Mouse (Mus musculus): Measurements from ENCODE around the gene Gm16181.
"Not testable (repeated sequence)": the region's sequence is repeated elsewhere in the genome, so short reads cannot be mapped to it uniquely, and the experiment has no call there.

Gm16181 gene

DNA sequence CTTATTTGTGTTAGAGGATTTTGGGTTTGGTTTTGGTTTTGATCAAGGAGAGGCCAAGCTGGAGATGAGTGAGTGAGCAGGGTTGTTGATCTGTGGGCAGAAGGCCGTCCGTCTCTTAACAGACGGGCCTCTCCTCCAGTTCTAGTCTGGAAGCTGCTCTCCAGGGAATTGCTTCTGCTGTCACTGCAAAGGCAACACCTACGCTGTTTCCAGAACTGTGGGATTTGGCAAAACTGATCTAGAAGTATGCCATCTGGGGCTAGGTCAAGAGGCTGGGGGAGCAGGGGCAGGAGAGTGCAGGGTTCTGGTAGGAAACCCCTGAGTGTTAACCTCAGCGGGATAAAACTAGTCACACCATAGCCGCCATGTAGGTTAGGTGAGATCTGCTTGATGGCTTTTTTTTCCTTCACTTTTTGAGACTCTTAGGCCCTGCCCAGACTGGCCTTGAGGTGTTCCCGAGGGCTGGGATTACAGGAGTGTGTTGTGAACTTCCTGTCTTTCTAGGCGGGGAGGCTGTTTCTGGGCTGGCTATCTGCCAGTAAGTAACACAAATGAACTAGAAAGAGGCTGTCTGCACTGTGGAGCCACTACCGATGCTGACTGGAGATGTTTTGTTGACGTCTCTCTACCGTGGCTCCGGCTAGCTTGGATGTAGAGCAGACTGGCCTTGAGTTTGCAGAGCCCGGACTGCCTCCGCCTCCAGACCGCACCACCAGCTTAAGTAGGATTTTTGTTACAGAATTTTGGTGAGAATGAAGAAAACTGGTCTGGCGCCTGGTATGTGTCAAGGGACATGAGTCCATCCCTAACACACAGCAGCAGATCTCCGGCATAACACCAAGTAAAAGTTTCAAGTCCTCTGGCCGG is 12.7 kb downstream of the Gm16181 start, which contains the start of gene Atp6v1g2:
TSS of gene Atp6v1g2 (plus strand) at position 547 of the 867 bp plus-strand sequence.
- DNase-seq = no peak

DNA sequence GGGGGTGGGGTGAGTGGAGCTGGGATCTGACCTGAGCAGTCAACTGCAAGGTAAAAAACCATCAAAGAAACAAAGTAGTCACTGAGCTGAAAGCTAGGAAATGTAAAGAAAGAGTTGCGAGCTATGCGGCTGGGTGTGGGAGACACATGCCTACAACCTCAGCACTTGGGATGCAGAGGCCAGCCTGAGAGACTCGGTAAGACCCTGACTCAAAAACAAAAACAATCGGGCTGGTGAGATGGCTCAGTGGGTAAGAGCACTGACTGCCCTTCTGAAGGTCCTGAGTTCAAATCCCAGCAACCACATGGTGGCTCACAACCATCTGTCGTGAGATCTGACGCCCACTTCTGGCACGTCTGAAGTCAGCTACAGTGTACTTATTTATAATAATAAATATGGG is 13.5 kb downstream of the Gm16181 start:
- DNase-seq = not testable (repeated sequence)

DNA sequence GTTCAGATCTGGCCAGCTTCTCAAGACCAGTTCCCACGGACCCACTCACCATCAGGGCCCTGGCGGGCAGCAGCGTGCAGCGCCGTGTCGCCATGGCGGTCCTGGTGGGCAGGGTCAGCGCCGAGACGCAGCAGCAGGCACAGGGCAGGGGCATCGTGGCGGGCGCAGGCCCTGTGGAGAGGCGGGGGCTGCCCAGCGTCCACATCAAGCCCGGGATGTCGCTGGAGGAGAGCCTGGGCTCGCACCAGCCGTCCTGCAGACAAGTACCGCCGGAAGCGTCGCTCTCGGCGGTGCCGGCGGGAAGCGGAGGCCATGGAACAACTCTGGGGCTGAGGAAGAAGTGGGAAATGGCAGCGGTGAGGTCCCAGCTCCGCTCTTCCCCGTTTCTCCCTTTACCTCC is 14.3 kb downstream of the Gm16181 start:
- peak; percentile 36 for DNase-seq

DNA sequence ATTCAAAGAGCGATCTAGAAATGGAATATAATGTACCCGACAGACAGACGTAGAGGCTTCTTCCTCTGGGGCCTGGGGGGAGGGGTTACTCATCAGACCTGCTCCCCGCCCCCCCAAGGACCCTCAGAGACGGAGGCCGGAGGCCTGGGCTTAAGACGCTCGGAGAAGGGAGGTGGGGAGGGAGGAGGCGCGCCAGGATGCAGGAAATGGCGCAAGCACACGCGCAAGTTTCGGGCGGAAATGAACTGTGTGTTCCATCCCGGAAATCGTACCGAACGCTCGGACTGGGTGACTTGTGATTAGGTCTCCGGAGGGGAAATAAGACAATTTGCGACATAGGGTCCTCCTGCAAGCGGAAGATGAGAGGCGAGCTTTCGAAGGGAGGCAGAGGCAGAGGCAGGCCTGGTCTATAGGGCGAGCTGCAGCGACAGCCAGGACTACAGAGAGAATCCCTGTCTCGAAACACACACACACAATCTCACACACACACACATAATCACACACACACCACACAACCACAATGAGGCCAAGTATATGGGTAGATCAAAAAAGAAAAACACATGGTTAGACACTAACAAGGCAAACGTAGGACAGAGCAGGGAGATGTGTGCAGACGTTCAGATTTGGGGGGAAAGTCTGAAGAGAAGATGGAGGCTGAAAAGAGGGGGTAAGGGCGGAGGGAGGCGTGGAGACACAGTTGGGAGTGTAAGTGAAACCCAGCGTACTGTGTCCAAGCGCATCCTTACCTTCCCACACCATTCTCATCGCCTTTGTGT is 15.2 kb downstream of the Gm16181 start, which contains the start of gene Nfkbil1:
TSS of gene Nfkbil1 (minus strand) at position 179 of the 776 bp plus-strand sequence.
- DNase-seq = peak; percentile 92

DNA sequence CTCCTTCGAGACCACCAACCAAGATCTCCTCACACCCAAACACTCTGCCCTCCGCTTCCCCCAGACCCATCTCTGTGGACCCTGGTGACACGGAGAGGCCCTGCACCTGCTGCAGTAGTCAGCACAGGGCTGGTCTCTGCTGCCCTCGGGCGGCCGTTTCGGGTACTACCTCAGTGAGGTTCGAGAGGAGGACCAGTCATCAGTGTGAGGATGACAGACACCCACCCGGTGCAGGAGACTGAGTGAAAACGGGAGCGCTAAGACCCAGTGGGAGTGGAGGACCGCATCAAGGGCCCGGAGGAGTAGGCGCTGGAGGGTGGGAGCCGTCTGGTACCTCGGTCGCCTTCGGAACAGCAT is 15.7 kb downstream of the Gm16181 start:
- DNase-seq = peak; percentile 90

DNA sequence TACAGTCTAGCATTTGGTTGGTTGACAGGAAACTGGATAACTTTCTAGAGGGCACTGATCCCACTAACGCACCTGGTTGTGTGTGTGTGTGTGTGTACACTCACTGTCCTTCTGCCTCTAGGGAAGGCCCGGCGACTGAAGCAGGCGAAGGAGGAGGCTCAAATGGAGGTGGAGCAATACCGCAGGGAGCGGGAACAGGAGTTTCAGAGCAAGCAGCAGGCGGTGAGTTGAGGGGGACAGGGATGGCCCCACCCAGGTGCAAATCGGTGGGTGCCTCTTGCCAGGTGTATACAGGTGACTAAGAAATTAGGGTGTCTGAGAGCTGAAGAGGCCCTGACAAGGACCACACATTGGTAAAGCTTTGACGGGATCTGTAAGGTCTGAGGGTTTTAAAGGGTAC is 16.4 kb downstream of the Gm16181 start:
- DNase-seq = no peak

DNA sequence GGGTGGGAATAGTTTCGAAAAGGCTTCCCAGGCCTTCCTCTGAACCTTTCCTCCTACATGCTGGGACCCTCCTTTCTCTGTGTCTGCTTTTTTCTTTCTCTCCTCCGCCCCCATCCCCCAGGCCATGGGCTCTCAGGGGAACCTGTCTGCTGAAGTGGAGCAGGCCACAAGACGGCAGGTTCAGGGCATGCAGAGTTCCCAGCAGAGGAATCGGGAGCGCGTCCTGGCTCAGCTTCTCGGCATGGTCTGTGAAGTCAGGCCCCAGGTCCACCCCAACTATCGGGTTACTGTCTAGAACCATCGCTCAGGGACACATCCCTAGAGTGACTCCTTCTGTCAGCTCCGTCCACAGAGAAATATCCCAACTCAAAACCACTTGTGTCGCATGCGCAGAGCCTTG is 16.9 kb downstream of the Gm16181 start:
- DNase-seq = no peak

DNA sequence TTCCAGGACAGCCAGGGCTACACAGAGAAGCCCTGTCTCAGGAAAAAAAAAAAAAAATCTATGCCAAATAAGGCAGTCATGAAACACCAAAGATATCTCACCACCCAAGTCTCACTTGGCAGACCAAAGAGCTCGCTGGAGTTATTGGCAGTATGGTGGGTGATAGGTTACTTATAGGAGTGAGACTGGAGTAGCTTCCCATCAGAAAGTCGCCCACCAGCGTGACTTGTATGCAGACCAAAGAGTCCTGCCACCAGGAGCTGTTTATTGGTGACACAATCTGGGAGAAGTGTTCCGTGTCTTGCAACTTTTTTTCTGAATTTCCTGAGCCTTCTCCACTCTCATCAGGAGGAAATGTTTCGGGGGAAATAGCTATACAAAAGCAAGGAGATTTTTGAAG is 19.1 kb downstream of the Gm16181 start:
- DNase-seq = no peak

DNA sequence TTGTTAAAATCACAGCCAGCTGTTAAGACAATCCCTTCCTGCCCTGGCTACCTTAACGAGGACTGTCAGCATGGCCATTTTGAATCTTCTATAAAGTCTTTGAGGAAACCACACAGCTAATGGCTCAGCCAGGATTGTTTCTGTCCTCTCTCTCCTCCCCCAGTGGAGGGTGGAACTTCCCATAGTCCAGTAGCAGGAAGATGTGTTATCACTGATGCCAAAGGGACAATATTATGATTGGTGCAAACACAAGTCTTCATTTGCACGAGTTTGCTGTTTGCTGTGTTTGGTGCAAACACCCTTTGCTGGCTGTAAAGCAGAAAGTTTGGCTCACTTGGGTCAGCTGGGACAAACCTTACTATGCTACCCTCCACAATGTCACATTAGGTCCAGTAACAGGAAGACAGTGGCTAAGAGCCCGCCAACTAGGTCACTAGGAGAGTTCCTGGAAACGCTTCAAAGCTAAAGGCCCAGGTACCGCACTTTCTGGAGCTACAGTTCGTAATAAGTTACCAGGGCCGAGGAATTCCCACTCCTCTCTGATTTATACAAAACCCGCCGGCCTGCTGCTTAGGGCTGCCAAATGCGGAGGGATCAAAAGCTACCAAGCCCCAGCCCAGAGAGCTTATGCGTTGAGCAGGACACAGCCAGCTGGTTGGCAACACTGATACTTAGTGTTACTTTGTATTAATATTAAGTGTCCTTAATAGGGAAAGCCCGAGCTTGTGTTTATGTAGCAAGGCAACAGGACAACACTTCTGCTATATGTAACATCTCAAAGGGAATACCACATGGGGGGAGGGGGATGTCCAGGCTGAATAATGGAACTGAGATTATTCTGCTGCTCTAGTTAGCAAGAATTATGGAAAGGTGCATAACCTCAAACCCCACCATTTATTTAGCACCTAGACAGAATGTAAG is 20.0 kb downstream of the Gm16181 start:
- peak; percentile 69 for DNase-seq

DNA sequence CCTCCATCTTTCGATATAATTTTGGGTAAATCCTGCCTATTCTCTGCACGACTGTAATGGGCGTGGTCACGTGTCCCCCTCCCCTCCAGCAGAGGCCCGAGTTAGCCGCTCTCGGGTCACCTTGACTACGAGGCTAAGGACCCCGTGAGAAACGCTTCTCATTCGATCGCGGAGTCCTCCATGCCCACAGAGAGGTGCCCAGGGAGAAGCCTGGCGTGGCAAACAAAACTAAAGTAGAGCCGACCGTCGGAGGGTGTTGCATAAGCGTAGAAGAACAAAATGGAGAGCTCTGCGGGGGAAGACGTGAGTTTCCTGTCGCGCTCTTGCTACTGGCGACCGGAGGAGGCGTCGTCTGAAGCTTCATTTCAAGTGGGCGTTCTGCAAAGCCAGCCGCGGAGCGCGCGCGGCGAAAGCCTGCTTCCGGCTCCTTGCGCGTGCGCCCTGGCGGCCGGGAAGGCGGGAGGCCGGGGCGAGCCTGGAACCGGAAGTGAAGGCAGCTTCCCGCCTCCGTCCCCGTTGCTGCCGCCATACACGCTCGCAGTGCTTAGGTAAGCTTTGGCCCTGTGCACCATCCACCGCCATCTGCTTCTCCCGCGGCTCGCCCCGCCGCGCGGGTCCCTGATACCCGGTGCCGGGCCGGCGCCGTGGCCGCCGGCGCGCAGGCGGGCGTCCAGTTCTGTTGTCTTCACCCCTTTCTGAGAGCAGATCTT is 20.8 kb downstream of the Gm16181 start, which contains the start of gene Ddx39b:
TSS of gene Ddx39b (plus strand) at position 442 of the 710 bp plus-strand sequence.
- DNase-seq = peak; percentile 96

DNA sequence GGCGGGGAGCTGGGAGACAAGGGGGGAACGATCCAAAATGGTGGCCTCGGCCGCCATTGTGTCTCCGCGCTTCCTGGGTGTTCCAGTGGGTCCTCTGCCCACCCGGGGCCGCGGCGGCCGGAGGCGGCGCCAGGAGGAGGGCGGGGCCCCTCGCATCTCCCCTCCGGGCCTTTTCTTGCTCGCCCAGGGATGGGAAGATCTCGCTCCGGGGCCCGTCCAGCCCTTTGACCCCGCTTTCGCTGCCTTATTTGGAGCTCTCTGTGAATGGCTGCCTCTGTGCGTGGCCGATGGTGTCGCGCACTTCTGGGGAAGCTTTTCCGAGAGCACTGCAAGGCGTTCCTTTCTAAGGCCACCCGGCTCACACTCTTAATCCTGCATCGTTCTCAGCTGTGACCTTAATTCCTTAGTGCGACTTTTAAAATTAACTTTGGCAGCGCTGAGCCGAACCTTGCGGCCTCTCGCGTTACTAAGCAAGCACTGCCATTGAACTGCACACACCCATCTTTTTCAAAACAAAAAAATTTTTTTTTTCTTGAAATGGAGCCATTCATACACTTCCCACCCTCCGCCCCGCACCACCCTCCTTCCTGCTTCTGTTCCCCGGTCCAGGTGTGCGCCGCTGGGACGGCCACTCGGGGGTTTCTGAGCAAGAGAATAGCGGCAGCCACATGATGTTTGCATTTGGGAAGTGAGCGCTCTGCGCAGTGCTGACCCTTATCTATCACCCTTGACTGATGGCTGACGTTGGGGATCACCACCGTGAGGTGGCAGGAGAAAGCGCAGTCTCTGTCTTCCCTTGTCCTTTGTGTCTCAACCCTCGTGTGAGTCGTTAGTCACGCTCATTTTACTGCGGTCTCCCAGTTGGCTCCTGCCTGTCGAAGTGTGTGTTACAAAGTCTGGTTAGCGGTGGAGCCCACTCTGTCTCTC is 21.6 kb downstream of the Gm16181 start:
- peak; percentile 45 for DNase-seq

DNA sequence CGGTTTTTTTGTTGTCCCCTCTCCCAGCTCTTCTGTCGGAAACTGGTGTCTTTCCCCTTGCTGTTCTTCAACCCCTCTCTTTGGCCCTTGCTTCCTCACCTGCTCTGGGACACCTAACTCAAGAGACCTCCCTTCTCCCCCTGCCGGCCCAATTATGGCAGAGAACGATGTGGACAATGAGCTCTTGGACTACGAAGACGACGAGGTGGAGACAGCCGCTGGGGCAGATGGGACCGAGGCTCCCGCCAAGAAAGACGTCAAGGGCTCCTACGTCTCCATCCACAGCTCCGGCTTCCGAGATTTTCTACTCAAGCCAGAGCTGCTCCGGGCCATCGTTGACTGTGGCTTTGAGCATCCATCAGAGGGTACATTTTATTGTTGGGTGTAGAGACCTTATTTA is 22.5 kb downstream of the Gm16181 start:
- DNase-seq = peak; percentile 55

DNA sequence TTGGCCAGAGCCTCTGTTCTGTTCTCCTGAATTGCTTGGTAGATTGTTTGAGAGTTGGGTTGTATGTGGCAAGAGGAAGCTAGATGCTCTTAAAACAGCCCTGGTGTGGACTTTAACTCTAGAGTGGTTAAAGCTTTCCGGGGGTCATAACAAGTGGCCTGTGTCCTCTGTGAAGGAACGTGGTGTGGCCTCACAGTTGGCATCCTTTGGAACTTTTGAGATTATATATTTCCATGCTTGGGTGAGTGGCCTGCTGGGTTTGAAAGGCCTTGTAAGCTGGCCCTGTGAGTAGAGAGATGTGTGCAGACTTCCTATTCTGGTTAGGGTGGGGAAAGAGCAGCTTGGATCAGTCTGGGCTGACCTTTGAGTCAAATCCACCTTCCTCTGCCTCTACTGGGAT is 24.4 kb downstream of the Gm16181 start:
- peak; percentile 58 for DNase-seq

DNA sequence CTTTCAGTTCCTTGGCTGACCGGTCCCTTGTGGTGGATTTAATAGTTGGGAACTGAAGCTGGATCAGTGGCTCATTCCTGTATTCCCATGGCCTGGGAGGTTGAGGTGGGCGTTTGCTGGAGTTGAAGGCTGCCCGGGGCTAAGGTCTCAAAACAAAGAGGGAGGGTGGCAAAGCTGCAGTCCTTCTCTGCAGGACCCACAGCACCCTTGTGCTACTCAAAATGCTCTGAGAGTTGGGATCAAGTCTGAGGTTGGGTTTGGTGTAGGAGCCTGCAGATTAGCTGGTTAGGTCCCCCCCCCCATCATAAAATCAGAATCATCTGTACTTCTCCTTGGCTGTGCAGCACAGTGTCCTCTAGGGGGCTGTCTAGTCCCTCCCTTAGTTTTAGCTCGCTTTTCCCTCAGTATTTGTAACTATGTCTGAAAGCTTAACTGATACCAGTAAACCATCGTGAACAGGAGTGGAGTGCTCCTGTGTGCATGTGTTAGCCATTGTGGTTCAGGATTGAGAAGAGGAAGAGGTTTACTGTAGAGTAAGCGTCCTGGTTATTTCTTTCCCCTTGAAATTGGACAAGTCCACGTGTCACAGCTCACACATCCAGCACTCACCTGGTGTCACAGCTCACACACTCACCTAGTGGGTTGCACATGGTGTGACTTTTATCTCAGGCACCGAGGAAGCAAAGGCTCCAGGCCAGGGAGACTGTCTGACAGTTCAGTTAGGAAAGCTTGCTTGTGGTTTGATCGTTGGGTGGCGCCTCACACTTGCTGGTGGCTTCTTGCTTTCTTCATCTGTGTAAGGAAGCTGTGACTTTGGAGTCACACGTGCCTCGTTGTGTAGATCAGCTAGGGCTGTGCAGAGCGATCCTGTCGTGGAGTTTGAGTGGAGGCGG is 25.3 kb downstream of the Gm16181 start:
- no peak for DNase-seq

DNA sequence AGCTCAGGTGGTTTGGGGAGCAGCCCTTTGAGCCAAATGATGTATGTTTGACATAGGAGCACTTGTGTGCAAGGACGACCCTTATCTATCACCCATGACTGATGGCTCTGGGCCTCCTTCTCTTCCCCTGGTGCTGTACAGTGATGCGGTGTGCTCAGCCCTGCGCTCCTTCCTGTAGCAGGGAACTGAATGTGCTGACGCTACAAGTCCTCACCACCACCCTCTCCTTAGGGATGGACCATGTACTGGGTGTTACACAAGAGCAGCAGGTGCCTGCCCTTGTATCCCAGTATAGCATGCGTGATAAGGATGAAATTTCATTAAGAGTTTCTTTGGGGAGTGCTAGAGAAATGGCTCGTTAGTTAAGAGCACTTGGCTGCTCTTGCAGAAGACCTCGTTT is 26.5 kb downstream of the Gm16181 start:
- DNase-seq = peak; percentile 64

DNA sequence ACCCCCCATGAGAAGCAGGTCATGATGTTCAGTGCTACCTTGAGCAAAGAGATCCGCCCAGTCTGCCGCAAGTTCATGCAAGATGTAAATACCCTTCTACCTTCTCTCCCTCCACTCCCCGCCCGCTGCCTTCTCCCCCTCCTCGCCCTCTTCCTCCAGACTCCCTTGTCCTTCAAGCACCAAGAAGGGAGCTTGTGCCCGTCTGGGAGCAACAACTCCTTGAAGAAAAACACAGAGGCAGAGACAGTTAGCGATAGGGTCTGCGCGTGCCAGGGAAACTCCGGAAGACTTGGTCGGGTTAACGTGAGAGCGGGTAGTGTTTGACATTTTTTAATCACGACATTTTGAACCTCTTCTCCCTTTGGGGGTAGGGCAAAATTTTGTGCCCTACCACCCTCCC is 28.4 kb downstream of the Gm16181 start:
- DNase-seq = no peak

DNA sequence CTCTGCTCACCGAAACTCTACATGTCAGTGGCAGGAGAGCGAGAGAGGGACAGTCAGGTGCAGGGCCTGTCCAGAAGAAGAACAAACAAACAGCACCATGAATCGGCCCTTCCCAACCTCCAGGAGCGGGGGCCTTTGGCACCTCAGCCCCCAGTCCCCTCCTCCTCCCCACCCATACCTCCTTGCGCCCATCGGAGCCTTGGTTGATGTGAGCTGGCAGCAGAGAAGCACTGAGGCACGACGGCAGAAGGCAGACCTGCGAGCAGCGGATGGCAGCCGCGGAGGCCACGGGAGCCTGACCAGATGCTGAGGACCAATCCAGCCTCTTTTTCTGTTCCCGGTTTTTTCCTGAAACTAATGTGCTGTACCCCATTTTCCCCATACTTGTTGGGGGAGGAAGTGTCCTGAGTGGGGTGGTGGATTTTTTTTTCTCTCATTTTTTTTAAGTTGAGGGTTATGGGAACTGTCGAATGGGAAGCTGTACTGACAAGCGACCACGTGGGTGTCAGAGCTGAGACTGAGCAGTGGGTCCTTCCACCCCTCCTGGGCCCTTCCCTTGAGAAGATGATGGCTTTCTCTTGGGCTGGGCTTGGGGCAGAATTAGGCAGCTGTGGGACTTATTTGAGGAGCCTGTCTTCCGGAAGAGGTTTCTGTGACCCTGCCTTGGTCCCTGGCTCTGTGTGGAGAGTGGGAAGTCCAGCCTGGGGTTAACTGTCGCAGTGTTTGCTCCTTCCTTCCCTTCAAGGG is 29.0 kb downstream of the Gm16181 start:
- no peak for DNase-seq

DNA sequence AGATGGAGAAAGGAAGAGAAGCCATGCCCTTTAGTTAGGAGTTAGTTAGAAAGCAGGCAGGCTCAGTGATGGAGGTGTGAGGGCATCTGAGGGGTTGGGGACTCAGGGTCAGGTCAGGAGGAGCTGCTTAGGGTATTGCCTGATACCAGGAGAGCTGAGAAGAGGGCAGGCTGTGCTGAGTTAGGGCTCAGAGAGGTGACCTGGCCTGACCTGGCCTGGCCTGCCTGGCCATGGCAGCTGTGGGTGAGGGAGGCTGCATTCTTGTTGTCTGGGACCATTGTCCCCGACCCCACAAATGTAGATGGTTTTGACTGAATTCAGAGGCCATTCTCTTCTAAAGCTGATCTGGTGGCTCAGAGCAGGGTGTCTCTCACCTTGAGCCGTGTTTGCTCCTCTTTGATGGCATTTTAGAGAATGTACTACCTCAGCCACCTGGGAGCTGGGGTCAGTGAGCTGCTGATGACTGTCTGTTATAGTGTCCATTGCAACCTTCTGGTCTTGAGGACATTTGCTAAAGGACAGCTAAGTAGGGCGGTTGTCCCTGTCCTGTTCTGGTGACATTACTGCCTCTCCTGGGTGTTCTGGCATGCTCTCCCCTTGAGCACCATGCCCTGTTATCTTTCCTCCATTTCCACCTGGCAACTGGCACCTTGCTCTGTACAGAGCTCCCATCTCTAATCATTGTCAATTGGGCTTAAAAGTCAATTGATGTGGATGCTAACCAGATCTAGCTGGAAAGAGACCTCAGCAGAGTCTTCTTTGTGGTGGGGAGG is 29.9 kb downstream of the Gm16181 start:
- peak; percentile 6 for DNase-seq
